8 mouse cellular contexts compared by ENCODE assay signal in the genomic region with DNA sequence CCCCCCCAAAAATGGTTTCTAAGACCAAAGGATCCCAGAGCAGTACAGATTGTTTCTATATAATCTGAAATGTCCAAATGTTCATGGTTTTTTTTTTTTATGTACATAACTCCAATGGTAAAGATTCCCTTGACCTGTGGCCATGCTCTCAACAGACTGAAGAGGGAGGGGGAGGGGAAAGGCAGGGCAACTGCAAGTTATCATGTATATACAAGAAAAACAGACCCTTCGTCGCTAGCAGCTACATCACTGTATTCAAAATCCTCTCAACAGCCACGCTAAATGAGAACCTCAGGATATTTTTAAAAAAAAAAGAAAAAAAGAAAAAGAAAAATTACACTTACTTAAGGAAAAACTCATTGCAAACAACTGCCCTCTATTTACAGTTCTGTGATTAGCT. TPM values are rescaled to one million over a fixed set of nuclear protein-coding genes. Genes with fewer than 3 reads are reported as not detected.
A peak's percentile ranks its signal among the peaks of the same experiment; 100 is the strongest.
DNase-seq lines count a peak whose midpoint lies in the region; ATAC-seq lines count a peak whose summit lies in the region.

No protein-coding gene starts in this region.

- WGBS in heart, embryonic 11.5 days (ENCODE audit: insufficient replicate concordance) = 16% methylated on average over 3 of the region's 3 CpGs
- 4% methylated on average over 3 of the region's 3 CpGs for WGBS in embryonic facial prominence, embryonic 10.5 days
- 11% methylated on average over 3 of the region's 3 CpGs for WGBS in intestine, embryonic 14.5 days
- WGBS in midbrain, embryonic 14.5 days = 16% methylated on average over 3 of the region's 3 CpGs

- H3K4me2 ChIP-seq in heart, embryonic 11.5 days = peak overlapping the region; percentile 75
- peak overlapping the region; percentile 49 for H3K4me2 ChIP-seq in intestine, embryonic 14.5 days (ENCODE audit: low read length)
- peak overlapping the region; percentile 79 for H3K4me2 ChIP-seq in midbrain, embryonic 14.5 days (ENCODE audit: low read length)

- H3K36me3 ChIP-seq in heart, embryonic 11.5 days (ENCODE audit: control insufficient read depth, insufficient read depth, low read length) = no peaks in the 10 kb centered on the region
- H3K36me3 ChIP-seq in embryonic facial prominence, embryonic 10.5 days (replicated peaks) = peaks cover 52% of the 10 kb centered on the region
- peaks cover 31% of the 10 kb centered on the region for H3K36me3 ChIP-seq in intestine, embryonic 14.5 days (ENCODE audit: control insufficient read depth, insufficient read depth, low read length)
- peaks cover 14% of the 10 kb centered on the region; the same call in 1 of the 2 replicates for H3K36me3 ChIP-seq in midbrain, embryonic 14.5 days (ENCODE audit: control insufficient read depth, insufficient read depth, low read length)

- H3K9ac ChIP-seq in heart, embryonic 11.5 days (ENCODE audit: low read depth, low read length) = no peak overlapping the region
- peak overlapping the region; percentile 85 for H3K9ac ChIP-seq in intestine, embryonic 14.5 days (ENCODE audit: low read length)
- peak overlapping the region; percentile 79 for H3K9ac ChIP-seq in midbrain, embryonic 14.5 days (replicated peaks; ENCODE audit: low read length)

- intact Hi-C loops in heart, postnatal 25 days (cut with DNase I) = no loop called here

- peak overlapping the region; percentile 25 for H3K4me3 ChIP-seq in heart, embryonic 11.5 days (ENCODE audit: low read depth, low read length)
- H3K4me3 ChIP-seq in embryonic facial prominence, embryonic 10.5 days = peak overlapping the region; percentile 95
- peak overlapping the region; percentile 56 for H3K4me3 ChIP-seq in intestine, embryonic 14.5 days (ENCODE audit: low read depth, low read length)
- peak overlapping the region; percentile 50 for H3K4me3 ChIP-seq in midbrain, embryonic 14.5 days (replicated peaks; ENCODE audit: low read depth, low read length)

- no peaks in the 10 kb centered on the region for H3K9me3 ChIP-seq in heart, embryonic 11.5 days (replicated peaks; ENCODE audit: control insufficient read depth, low read length)
- H3K9me3 ChIP-seq in embryonic facial prominence, embryonic 10.5 days = no peaks in the 10 kb centered on the region
- no peaks in the 10 kb centered on the region for H3K9me3 ChIP-seq in intestine, embryonic 14.5 days (ENCODE audit: control insufficient read depth, low read length)
- no peaks in the 10 kb centered on the region for H3K9me3 ChIP-seq in midbrain, embryonic 14.5 days (ENCODE audit: control insufficient read depth, low read length)

- H3K4me1 ChIP-seq in heart, embryonic 11.5 days (ENCODE audit: control insufficient read depth, insufficient read depth, low read length) = peaks cover 10% of the 10 kb centered on the region; the same call in 1 of the 2 replicates
- peaks cover 83% of the 10 kb centered on the region for H3K4me1 ChIP-seq in embryonic facial prominence, embryonic 10.5 days
- peaks cover 55% of the 10 kb centered on the region for H3K4me1 ChIP-seq in intestine, embryonic 14.5 days (replicated peaks; ENCODE audit: control insufficient read depth, insufficient read depth, low read length)
- no peaks in the 10 kb centered on the region for H3K4me1 ChIP-seq in midbrain, embryonic 14.5 days (ENCODE audit: control insufficient read depth, insufficient read depth, low read length)

- no peak for ATAC-seq in heart, embryonic 11.5 days (replicated peaks; ENCODE audit: insufficient number of reproducible peaks, low FRiP score, low TSS enrichment)
- ATAC-seq in intestine, embryonic 14.5 days (replicated peaks; ENCODE audit: low FRiP score, low TSS enrichment, low read depth) = no peak
- no peak for ATAC-seq in midbrain, embryonic 14.5 days (ENCODE audit: low FRiP score, low TSS enrichment)

- peaks cover 41% of the 10 kb centered on the region for H3K27me3 ChIP-seq in heart, embryonic 11.5 days (ENCODE audit: control insufficient read depth, insufficient read depth, low read length)
- peaks cover 46% of the 10 kb centered on the region for H3K27me3 ChIP-seq in embryonic facial prominence, embryonic 10.5 days (replicated peaks; ENCODE audit: low read depth, poor library complexity, severe bottlenecking)
- H3K27me3 ChIP-seq in intestine, embryonic 14.5 days (replicated peaks; ENCODE audit: control insufficient read depth, insufficient read depth, low read length) = no peaks in the 10 kb centered on the region
- peaks cover 66% of the 10 kb centered on the region for H3K27me3 ChIP-seq in midbrain, embryonic 14.5 days (ENCODE audit: control insufficient read depth, insufficient read depth, low read length)

- DNase-seq in heart, postnatal 25 days (ENCODE audit: low spot score) = no peak
- peak; percentile 43 for DNase-seq in embryonic facial prominence, embryonic 10.5 days (ENCODE audit: low spot score)
- DNase-seq in intestine, embryonic 14.5 days (ENCODE audit: low spot score) = peak; percentile 50
- DNase-seq in midbrain, embryonic 14.5 days = peak; percentile 61
- no peak for DNase-seq in urinary bladder, postnatal 25 days (ENCODE audit: low spot score)
- no peak for DNase-seq in T-cell, adult 2 months (ENCODE audit: low spot score)
- DNase-seq in adrenal gland, postnatal 14 days = no peak

- no peak overlapping the region for H3K27ac ChIP-seq in heart, embryonic 11.5 days (ENCODE audit: low read depth, low read length)
- H3K27ac ChIP-seq in embryonic facial prominence, embryonic 10.5 days (replicated peaks) = peak overlapping the region; percentile 99
- peak overlapping the region; percentile 97 for H3K27ac ChIP-seq in intestine, embryonic 14.5 days (ENCODE audit: low read depth)
- peak overlapping the region; percentile 95 for H3K27ac ChIP-seq in midbrain, embryonic 14.5 days (replicated peaks; ENCODE audit: low read depth, low read length)

RNA-seq across cellular contexts. Expression of a gene that starts 13.9 kb away (rescaled TPM):
- 30.4 and 34.4 TPM in 2 replicates for polyA plus RNA-seq in heart, embryonic 11.5 days (2014; fragmentation: Nextera tagmentation; extraction: Ambion mirVana)
- 10 to 100 TPM; 19.9 to 25.0 TPM for total RNA-seq in heart, postnatal 25 days (2021)
- polyA plus RNA-seq in embryonic facial prominence, embryonic 10.5 days (2016; fragmentation: Nextera tagmentation; extraction: Ambion mirVana) = 89.7 and 99.8 TPM in 2 replicates
- 53.7 and 56.9 TPM in 2 replicates for polyA plus RNA-seq in intestine, embryonic 14.5 days (2014; fragmentation: Nextera tagmentation; extraction: Ambion mirVana)
- polyA plus RNA-seq in midbrain, embryonic 14.5 days (2014; fragmentation: Nextera tagmentation; extraction: Ambion mirVana) = 113 and 120 TPM in 2 replicates
- total RNA-seq in adrenal gland, postnatal 14 days (2021) = 91.5 and 106 TPM in 2 replicates

Comparison
In these comparisons a context has a peak if more than half of its experiments do, and no peak if none do; other contexts are left out.
1. H3K4me3 ChIP-seq: peak in every context shown above with its lines; median percentile 95 in embryonic facial prominence, embryonic 10.5 days; 56 in intestine, embryonic 14.5 days; 50 in midbrain, embryonic 14.5 days; 25 in heart, embryonic 11.5 days.
2. DNase-seq: peak in embryonic facial prominence, embryonic 10.5 days (single experiment), intestine, embryonic 14.5 days (single experiment) and midbrain, embryonic 14.5 days (single experiment); none in heart, postnatal 25 days (single experiment), urinary bladder, postnatal 25 days (single experiment), T-cell, adult 2 months (single experiment) and adrenal gland, postnatal 14 days (single experiment).
3. Peak in every context shown above with its lines, with median percentiles within 50 percentile points of each other: H3K4me2 ChIP-seq.